Mouse (Mus musculus): ENCODE results near the gene Mrs2.

DNA sequence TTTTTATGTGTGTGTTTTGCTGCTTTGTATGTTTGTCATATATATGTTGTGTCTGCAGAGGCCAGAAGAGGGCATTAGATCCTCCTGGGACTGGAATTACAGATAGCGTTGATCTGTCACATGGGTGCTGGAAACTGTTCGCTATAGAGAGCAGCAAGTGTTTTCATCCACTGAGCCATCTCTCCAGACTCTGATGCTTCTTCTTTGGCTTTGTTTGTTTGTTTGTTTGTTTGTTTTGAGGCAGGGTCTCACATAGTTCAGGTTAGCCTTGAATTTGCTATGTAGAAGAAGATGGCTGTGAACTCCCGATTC lies 6.9 kb upstream of the Mrs2 start:
- TF ChIP-seq CTCF (IDR thresholded peaks at IDR 0.05; ENCODE audit: extremely low read depth, insufficient read length, insufficient replicate concordance, low read depth, low read length) (no peak), POLR2A (IDR thresholded peaks at IDR 0.05; ENCODE audit: low read depth, low read length) (no peak)

All from small intestine, adult 2 months (tissue).